Mouse (Mus musculus): ENCODE data around the gene Bcar3.

- no peak for TF ChIP-seq POLR2A (IDR thresholded peaks at IDR 0.05; ENCODE audit: insufficient read depth, low read length)
- no peak for TF ChIP-seq CTCF (IDR thresholded peaks at IDR 0.05; ENCODE audit: low read depth, low read length)
Measured at GRCm38 (mm10) chr3:122376011-122376410, 82.1 kb downstream of the Bcar3 start.
